Mouse (Mus musculus) liver, adult 2 months (tissue): Measurements from ENCODE around the gene 4933407L21Rik.

ENCODE experiments used
- CTCF ChIP-seq: fragments of 200-500 bp; IDR thresholded peaks from 2 replicates; pipeline ENCODE4 v1.5.1; 2011; ENCODE audit warnings: low read depth, low read length, control low read depth
- POLR2A ChIP-seq: fragments of 200-500 bp; IDR thresholded peaks from 2 replicates; pipeline ENCODE4 v1.6.1; 2011; ENCODE audit warnings: low read length, control low read depth; ENCODE audit not compliant: insufficient read depth; ENCODE audit errors: extremely low read depth

DNA sequence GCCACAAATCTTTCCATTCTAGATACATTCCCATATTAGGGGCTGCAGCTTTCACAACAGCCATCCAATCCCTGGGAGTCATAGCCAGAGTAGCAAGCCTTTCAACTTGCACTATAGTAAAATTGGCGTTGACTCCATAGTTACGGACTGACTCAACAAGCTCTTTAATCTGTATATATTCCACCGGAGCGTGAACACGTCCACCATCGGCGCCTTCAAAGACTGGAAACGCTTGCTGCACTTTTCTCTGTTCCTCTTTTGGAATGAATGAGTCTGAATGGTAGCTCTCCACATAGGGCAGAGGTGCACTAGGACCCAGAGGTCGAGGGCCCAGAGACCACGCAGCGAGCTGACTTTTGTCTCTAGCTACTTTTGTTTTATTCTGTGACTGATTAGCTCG, 46.3 kb upstream of the 4933407L21Rik start:
- TF ChIP-seq CTCF (no peak), POLR2A (no peak)
